9 mouse cellular contexts compared by ENCODE assay signal in genomic region chr3:33918785-33919184, GRCm38 (mm10).
DNase-seq lines count a peak whose midpoint lies in the region; ATAC-seq and TF ChIP-seq lines count a peak whose summit lies in the region.
"Had no signal": no experiment of that assay in that cellular context is flagged by ENCODE, and none has a peak within 500 bp of the region (broad histone marks: within the 10 kb centered on the region; RNA-seq: fewer than 3 reads in every experiment).

No protein-coding gene starts in this region.

- no peak overlapping the region for H3K4me3 ChIP-seq in liver, postnatal 0 days (ENCODE audit: low read depth, low read length)
- H3K4me3 ChIP-seq: embryonic facial prominence, embryonic 15.5 days had no signal

- peak; percentile 68 for DNase-seq in A20 (ENCODE audit: low read depth, low spot score)
- peak; percentile 78 to 81 for DNase-seq in adrenal gland, adult 18-20 months (ENCODE audit: low spot score in 2 of 2)
- DNase-seq in embryo, embryonic 10 days (ENCODE audit: low spot score): peak; percentile 85
- DNase-seq in kidney, postnatal 14 days: peak; percentile 71
- peak; percentile 73 for DNase-seq in liver, postnatal 0 days
- DNase-seq in ovary, postnatal 14 days (ENCODE audit: low spot score): peak; percentile 76
- DNase-seq in thymus, postnatal 10 days (ENCODE audit: low spot score in 2 of 2): peak; percentile 9 to 67

- H3K36me3 ChIP-seq in liver, postnatal 0 days (replicated peaks; ENCODE audit: insufficient read depth, low read length): no peaks in the 10 kb centered on the region
- H3K36me3 ChIP-seq: embryonic facial prominence, embryonic 15.5 days had no signal

- no peak overlapping the region for H3K27ac ChIP-seq in liver, postnatal 0 days (ENCODE audit: low read depth)
- H3K27ac ChIP-seq: embryonic facial prominence, embryonic 15.5 days had no signal

- peak; percentile 66 for ATAC-seq in granulocyte monocyte progenitor cell, adult 5-6 weeks (replicated peaks; ENCODE audit: poor library complexity, severe bottlenecking)
- no peak for ATAC-seq in liver, postnatal 0 days

- peak; percentile 80 for TF ChIP-seq CTCF in liver, postnatal 0 days (IDR thresholded peaks at IDR 0.05; ENCODE audit: low read depth)

- WGBS in liver, postnatal 0 days (ENCODE audit: insufficient replicate concordance): 7% methylated on average over 10 of the region's 10 CpGs

- no peak overlapping the region for H3K4me2 ChIP-seq in liver, postnatal 0 days (ENCODE audit: low read depth, low read length)
- H3K4me2 ChIP-seq: embryonic facial prominence, embryonic 15.5 days had no signal

- no peaks in the 10 kb centered on the region for H3K9me3 ChIP-seq in liver, postnatal 0 days (ENCODE audit: low read length)
- H3K9me3 ChIP-seq: embryonic facial prominence, embryonic 15.5 days had no signal

- no peak for TF ChIP-seq EP300 in liver, postnatal 0 days (IDR thresholded peaks at IDR 0.05; ENCODE audit: low read depth)

- H3K4me1 ChIP-seq in liver, postnatal 0 days (ENCODE audit: insufficient read depth): no peaks in the 10 kb centered on the region
- H3K4me1 ChIP-seq: embryonic facial prominence, embryonic 15.5 days had no signal

- no peaks in the 10 kb centered on the region for H3K27me3 ChIP-seq in liver, postnatal 0 days (ENCODE audit: insufficient read depth, low read length)
- H3K27me3 ChIP-seq: embryonic facial prominence, embryonic 15.5 days had no signal

- no peak overlapping the region for H3K9ac ChIP-seq in liver, postnatal 0 days (replicated peaks)
- H3K9ac ChIP-seq: embryonic facial prominence, embryonic 15.5 days had no signal
